Mouse (Mus musculus) forebrain, embryonic 11.5 days (tissue): ENCODE measurements at regions not wholly inside any gene's neighbourhood (a gene's known extent, or its start where the extent isn't known, plus 50 kb on each side); places are given as distances from the start of the nearest gene placed in this dataset.

ENCODE experiments used
- ATAC-seq: fragments of 200-750 bp; cut with Nextera tagmentation; replicated peaks from 2 replicates; pipeline ENCODE4 v1.8.0; 2017; ENCODE audit warnings: moderate TSS enrichment; ENCODE audit not compliant: low FRiP score
- DNase-seq: peaks from one replicate; pipeline ENCODE4 v3.0.0-alpha.2; 2017; ENCODE audit warnings: low spot score
- H3K27ac ChIP-seq: fragments of 300-500 bp; sonication (generic); 2 replicates; pipeline ENCODE4 v1.5.1; 2014; ENCODE audit warnings: low read depth, low read length
- H3K27me3 ChIP-seq: fragments of 300-500 bp; sonication (generic); 2 replicates; pipeline ENCODE4 v1.6.1; 2014; ENCODE audit warnings: mild to moderate bottlenecking, low read length, mixed read lengths; ENCODE audit not compliant: control insufficient read depth, insufficient read depth
- H3K36me3 ChIP-seq: fragments of 300-500 bp; sonication (generic); 2 replicates; pipeline ENCODE4 v1.6.1; 2014; ENCODE audit warnings: mild to moderate bottlenecking, low read length, moderate library complexity, mixed read lengths; ENCODE audit not compliant: control insufficient read depth, insufficient read depth
- H3K4me1 ChIP-seq: fragments of 300-500 bp; sonication (generic); replicated peaks from 2 replicates; pipeline ENCODE4 v1.6.1; 2014; ENCODE audit warnings: low read length, mixed read lengths; ENCODE audit not compliant: control insufficient read depth, insufficient read depth
- H3K4me2 ChIP-seq: fragments of 300-500 bp; sonication (generic); 2 replicates; pipeline ENCODE4 v1.6.1; 2014; ENCODE audit warnings: low read depth, mild to moderate bottlenecking, low read length, moderate library complexity, mixed read lengths; ENCODE audit not compliant: severe bottlenecking
- H3K4me3 ChIP-seq: fragments of 300-500 bp; sonication (generic); 2 replicates; pipeline ENCODE4 v1.5.1; 2014; ENCODE audit warnings: low read depth, low read length
- H3K9ac ChIP-seq: fragments of 300-500 bp; sonication (generic); 2 replicates; pipeline ENCODE4 v1.6.1; 2014; ENCODE audit warnings: low read length
- H3K9me3 ChIP-seq: fragments of 300-500 bp; sonication (generic); 2 replicates; pipeline ENCODE4 v1.6.1; 2016; ENCODE audit warnings: low read length, mixed read lengths; ENCODE audit not compliant: control insufficient read depth
- WGBS: fragments of 180-500 bp; shearing (Covaris S2); extraction: QIAGEN DNeasy Blood & Tissue Kit; methylation state at CpG from one replicate; pipeline ENCODE4 v1.1.7; 2014; 5-methylcytosine and 5-hydroxymethylcytosine counted together

GRCm38 (mm10) chr6:117330726-117331360, 162.5 kb downstream of the Cxcl12 start:
- 19% methylated on average over 5 of the region's 5 CpGs for WGBS
- Histone ChIP-seq H3K36me3 (no peaks in the 10 kb centered on the region), H3K4me1 (no peaks in the 10 kb centered on the region; the same call in 1 of the 2 replicates), H3K27me3 (no peaks in the 10 kb centered on the region), H3K9ac (no peak overlapping the region), H3K27ac (no peak overlapping the region), H3K4me2 (no peak overlapping the region), H3K9me3 (no peaks in the 10 kb centered on the region), H3K4me3 (no peak overlapping the region)
- ATAC-seq (no peak), DNase-seq (no peak)

DNA sequence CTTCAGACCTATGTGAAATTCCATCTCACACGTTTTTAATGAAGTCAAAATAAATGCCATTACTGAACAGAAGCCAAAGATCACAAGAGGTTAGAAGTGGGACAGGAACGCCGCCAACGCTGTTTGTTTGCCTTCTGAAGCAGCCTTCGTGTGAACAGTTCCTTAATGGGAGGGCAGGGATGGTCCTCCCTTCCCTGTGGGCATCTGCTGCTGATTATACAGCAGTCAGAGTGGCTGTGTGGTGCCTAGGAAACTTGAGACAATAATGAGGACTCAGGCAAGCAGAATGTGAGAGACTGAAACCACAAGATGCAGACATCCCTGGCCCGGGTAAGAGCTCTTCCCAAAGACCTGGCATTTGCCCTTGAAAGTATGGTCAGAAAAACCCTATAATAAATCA, 164.3 kb downstream of the Cxcl12 start:
- Histone ChIP-seq H3K9me3 (no peaks in the 10 kb centered on the region), H3K4me2 (no peak overlapping the region), H3K9ac (no peak overlapping the region), H3K27ac (no peak overlapping the region), H3K27me3 (no peaks in the 10 kb centered on the region), H3K4me3 (no peak overlapping the region), H3K36me3 (no peaks in the 10 kb centered on the region), H3K4me1 (no peaks in the 10 kb centered on the region)
- 66% methylated on average over 6 of the region's 6 CpGs for WGBS
- ATAC-seq: no peak
- no peak for DNase-seq

DNA sequence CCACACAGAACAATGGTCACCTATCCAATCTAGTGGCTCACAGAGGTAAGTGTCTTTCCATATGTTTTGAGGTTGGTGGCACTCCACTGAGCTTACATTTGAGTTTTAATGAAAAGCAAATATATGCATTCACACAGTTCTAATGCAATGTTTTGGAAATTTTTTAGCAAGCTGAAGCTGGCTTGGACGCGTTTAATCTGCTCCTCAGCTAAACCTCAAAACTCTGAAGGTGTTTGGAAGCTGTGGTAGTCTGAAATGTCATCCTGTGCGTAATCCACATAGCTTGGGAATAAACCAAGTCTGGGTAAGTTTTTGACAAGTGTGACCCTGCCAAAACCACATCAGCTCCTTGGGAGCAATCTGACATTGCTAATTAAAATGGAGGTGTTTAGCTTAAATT, 173.8 kb downstream of the Cxcl12 start:
- H3K4me3 ChIP-seq: no peak overlapping the region
- H3K9ac ChIP-seq: no peak overlapping the region
- no peak overlapping the region for H3K27ac ChIP-seq
- no peaks in the 10 kb centered on the region for H3K9me3 ChIP-seq
- ATAC-seq: no peak
- no peak overlapping the region for H3K4me2 ChIP-seq
- DNase-seq: no peak
- WGBS: 92% methylated on average over 3 of the region's 3 CpGs
- no peaks in the 10 kb centered on the region for H3K36me3 ChIP-seq
- no peaks in the 10 kb centered on the region for H3K27me3 ChIP-seq
- H3K4me1 ChIP-seq: no peaks in the 10 kb centered on the region

DNA sequence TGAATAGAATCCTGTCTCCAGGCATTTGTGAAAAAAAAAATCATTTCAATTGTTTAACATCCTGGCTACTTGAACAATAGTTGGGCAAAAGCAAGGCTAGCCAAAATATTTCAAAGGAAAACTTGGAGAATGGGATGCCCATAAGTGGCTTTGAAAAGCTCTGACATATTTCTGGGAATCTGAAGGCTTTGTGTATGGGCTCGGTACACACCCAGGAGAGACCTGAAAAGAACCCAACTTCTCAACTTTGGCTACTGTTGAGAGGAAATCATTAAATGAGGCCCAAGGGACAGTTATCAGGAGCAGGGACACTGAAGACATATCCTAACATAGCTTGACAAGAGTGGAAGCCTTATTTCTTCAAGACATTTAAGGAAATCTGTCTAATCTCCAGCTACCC, 179.0 kb downstream of the Cxcl12 start:
- 92% methylated on average over 1 of the region's 1 CpGs for WGBS
- Histone ChIP-seq H3K27ac (no peak overlapping the region), H3K36me3 (no peaks in the 10 kb centered on the region), H3K4me3 (no peak overlapping the region), H3K9me3 (no peaks in the 10 kb centered on the region), H3K4me2 (no peak overlapping the region), H3K4me1 (no peaks in the 10 kb centered on the region), H3K27me3 (no peaks in the 10 kb centered on the region), H3K9ac (no peak overlapping the region)
- no peak for ATAC-seq
- no peak for DNase-seq

DNA sequence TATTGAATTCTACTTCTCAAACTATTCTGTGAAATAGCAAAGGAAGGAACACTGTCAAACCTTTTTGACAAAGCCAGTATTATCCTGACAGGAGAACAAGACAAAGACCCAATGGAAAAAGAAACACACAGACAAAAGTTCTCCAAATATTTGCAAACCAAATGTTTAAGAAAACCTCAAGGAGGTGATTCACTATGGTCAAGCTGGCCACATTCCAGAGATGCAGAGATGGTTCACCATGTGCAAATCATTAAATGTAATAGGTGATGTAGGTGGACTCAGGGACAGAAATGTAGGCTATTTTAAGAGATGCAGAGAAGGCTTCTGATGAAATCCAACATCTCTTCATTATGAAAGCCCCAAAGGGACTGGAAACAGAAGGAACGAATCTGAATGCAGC, 183.5 kb downstream of the Cxcl12 start:
- Histone ChIP-seq H3K9me3 (no peaks in the 10 kb centered on the region), H3K27me3 (no peaks in the 10 kb centered on the region), H3K4me1 (no peaks in the 10 kb centered on the region), H3K9ac (no peak overlapping the region), H3K4me3 (no peak overlapping the region), H3K27ac (no peak overlapping the region), H3K36me3 (no peaks in the 10 kb centered on the region), H3K4me2 (no peak overlapping the region)
- ATAC-seq: no peak
- WGBS: 69% methylated on average over 1 of the region's 1 CpGs
- no peak for DNase-seq

DNA sequence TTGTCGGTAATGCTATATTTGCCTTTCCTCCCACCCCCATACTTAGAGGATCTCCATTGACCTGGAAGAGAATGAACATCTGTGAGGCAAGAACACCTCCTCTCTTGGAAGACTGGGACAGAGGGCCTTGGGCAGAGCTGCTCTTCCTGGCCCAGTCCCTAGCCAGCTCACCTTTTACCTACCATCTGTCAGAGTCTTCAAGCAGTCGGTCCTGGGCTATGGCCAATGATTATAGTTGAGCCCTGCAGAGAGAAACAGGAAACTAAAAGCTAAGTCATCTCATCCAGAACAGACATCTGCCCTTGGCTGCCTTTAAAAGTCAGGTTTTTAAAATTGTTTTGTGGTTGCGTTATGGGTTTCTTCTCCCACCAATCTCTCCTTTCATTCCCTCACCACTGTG, 184.8 kb downstream of the Cxcl12 start:
- Histone ChIP-seq H3K4me2 (no peak overlapping the region), H3K4me3 (no peak overlapping the region), H3K4me1 (no peaks in the 10 kb centered on the region), H3K27ac (no peak overlapping the region), H3K9ac (no peak overlapping the region), H3K9me3 (no peaks in the 10 kb centered on the region), H3K36me3 (no peaks in the 10 kb centered on the region), H3K27me3 (no peaks in the 10 kb centered on the region)
- ATAC-seq: no peak
- 90% methylated on average over 3 of the region's 3 CpGs for WGBS
- no peak for DNase-seq

DNA sequence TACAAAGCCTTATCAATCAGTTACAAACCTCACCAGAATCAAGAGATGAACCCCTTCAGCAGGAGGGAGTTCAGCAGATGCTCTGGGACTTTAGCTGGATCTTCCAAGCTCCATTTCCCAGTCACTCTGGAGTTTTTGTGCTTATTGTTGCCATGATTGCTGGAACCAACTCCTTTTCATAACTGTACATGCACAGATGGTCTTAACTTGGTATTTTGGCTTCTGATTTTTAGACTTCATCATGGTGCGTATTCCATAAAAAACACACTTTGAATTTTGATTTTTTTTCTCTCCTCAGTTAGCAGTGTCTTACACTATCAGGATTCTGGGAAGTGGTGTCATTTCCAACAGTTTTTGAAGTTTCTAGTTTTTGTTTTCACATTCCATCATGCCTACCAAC, 187.8 kb downstream of the Cxcl12 start:
- ATAC-seq: no peak
- H3K4me1 ChIP-seq: no peaks in the 10 kb centered on the region
- H3K27me3 ChIP-seq: no peaks in the 10 kb centered on the region
- H3K27ac ChIP-seq: no peak overlapping the region
- no peak overlapping the region for H3K9ac ChIP-seq
- H3K4me3 ChIP-seq: no peak overlapping the region
- DNase-seq: no peak
- no peaks in the 10 kb centered on the region for H3K36me3 ChIP-seq
- WGBS: 98% methylated on average over 1 of the region's 1 CpGs
- no peak overlapping the region for H3K4me2 ChIP-seq
- H3K9me3 ChIP-seq: no peaks in the 10 kb centered on the region

GRCm38 (mm10) chr6:117359401-117359800, 191.1 kb downstream of the Cxcl12 start:
- ATAC-seq: no peak
- Histone ChIP-seq H3K4me2 (no peak overlapping the region), H3K36me3 (no peaks in the 10 kb centered on the region), H3K9me3 (no peaks in the 10 kb centered on the region), H3K27ac (no peak overlapping the region), H3K27me3 (no peaks in the 10 kb centered on the region), H3K4me3 (no peak overlapping the region), H3K9ac (no peak overlapping the region), H3K4me1 (no peaks in the 10 kb centered on the region)
- WGBS: 91% methylated on average over 2 of the region's 2 CpGs
- no peak for DNase-seq

DNA sequence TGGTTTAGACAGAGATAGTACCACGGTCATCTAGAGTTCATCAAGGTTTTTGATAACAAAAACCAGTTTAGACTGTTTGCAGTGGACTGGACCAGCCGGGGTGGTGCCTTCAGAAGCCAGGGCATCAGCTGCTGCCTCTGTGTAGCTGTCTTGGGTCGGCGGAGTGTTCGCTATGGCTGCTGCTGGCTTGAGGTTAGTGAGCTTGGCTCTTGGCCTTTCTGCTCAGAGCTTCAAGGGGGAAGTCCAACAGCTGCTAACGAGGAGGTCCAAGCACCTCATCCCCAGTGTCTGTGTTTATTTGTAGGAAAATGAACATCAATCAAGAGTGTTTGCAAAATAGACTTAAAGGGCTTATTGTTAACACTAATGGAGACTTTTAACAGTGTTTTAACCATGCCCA, 198.2 kb downstream of the Cxcl12 start:
- H3K27me3 ChIP-seq: no peaks in the 10 kb centered on the region
- no peak for ATAC-seq
- 81% methylated on average over 6 of the region's 6 CpGs for WGBS

More for the DNA sequence above, 198.2 kb downstream of the Cxcl12 start:
- H3K36me3 ChIP-seq: no peaks in the 10 kb centered on the region
- DNase-seq: no peak
- no peak overlapping the region for H3K9ac ChIP-seq
- H3K4me2 ChIP-seq: no peak overlapping the region
- H3K4me3 ChIP-seq: no peak overlapping the region
- H3K4me1 ChIP-seq: no peaks in the 10 kb centered on the region
- no peak overlapping the region for H3K27ac ChIP-seq
- no peaks in the 10 kb centered on the region for H3K9me3 ChIP-seq
